Mouse (Mus musculus) forebrain, embryonic 11.5 days (tissue): ENCODE results near the gene Borcs6. TPM values are rescaled to one million over a fixed set of nuclear protein-coding genes. Genes with fewer than 3 reads are reported as not detected.

Experiments
- ATAC-seq: fragments of 200-750 bp; cut with Nextera tagmentation; replicated peaks from 2 replicates; pipeline ENCODE4 v1.8.0; 2017; ENCODE audit warnings: moderate TSS enrichment; ENCODE audit not compliant: low FRiP score
- DNase-seq: peaks from one replicate; pipeline ENCODE4 v3.0.0-alpha.2; 2017; ENCODE audit warnings: low spot score
- H3K27ac ChIP-seq: fragments of 300-500 bp; sonication (generic); 2 replicates; pipeline ENCODE4 v1.5.1; 2014; ENCODE audit warnings: low read depth, low read length
- H3K27me3 ChIP-seq: fragments of 300-500 bp; sonication (generic); 2 replicates; pipeline ENCODE4 v1.6.1; 2014; ENCODE audit warnings: mild to moderate bottlenecking, low read length, mixed read lengths; ENCODE audit not compliant: control insufficient read depth, insufficient read depth
- H3K36me3 ChIP-seq: fragments of 300-500 bp; sonication (generic); 2 replicates; pipeline ENCODE4 v1.6.1; 2014; ENCODE audit warnings: mild to moderate bottlenecking, low read length, moderate library complexity, mixed read lengths; ENCODE audit not compliant: control insufficient read depth, insufficient read depth
- H3K4me1 ChIP-seq: fragments of 300-500 bp; sonication (generic); replicated peaks from 2 replicates; pipeline ENCODE4 v1.6.1; 2014; ENCODE audit warnings: low read length, mixed read lengths; ENCODE audit not compliant: control insufficient read depth, insufficient read depth
- H3K4me2 ChIP-seq: fragments of 300-500 bp; sonication (generic); 2 replicates; pipeline ENCODE4 v1.6.1; 2014; ENCODE audit warnings: low read depth, mild to moderate bottlenecking, low read length, moderate library complexity, mixed read lengths; ENCODE audit not compliant: severe bottlenecking
- H3K4me3 ChIP-seq: fragments of 300-500 bp; sonication (generic); 2 replicates; pipeline ENCODE4 v1.5.1; 2014; ENCODE audit warnings: low read depth, low read length
- H3K9ac ChIP-seq: fragments of 300-500 bp; sonication (generic); 2 replicates; pipeline ENCODE4 v1.6.1; 2014; ENCODE audit warnings: low read length
- H3K9me3 ChIP-seq: fragments of 300-500 bp; sonication (generic); 2 replicates; pipeline ENCODE4 v1.6.1; 2016; ENCODE audit warnings: low read length, mixed read lengths; ENCODE audit not compliant: control insufficient read depth
- WGBS: fragments of 180-500 bp; shearing (Covaris S2); extraction: QIAGEN DNeasy Blood & Tissue Kit; methylation state at CpG from one replicate; pipeline ENCODE4 v1.1.7; 2014; 5-methylcytosine and 5-hydroxymethylcytosine counted together
- polyA plus RNA-seq: library from polyadenylated mRNA; unstranded; fragments of >200 nt; fragmentation: Nextera tagmentation; extraction: Ambion mirVana; gene quantifications from 2 replicates; pipeline ENCODE4 v1.2.1, GENCODE M21; 2014

Gene Borcs6
- polyA plus RNA-seq, 1 experiment from 2014 or later = 7.9 TPM

DNA sequence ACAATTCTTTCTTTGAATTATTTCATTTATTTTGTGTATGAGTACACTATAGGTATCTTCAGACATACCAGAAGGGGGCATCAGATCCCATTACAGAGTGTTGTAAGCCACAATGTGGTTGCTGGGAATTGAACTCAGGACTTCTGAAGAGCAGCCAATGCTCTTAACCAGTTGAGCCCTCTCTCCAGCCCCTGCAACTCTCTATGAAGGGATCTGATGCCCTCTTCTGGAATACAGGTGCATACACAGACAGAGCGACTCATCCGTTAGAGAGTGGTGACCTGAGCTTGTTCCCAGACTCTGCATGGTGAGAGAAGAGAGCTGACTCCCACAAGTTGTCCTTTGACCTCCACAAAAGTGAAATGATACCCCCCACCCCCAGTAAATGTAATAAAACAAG lies 30.7 kb upstream of the Borcs6 start:
- no peaks in the 10 kb centered on the region for H3K4me1 ChIP-seq
- no peaks in the 10 kb centered on the region for H3K27me3 ChIP-seq
- H3K9me3 ChIP-seq = no peaks in the 10 kb centered on the region
- H3K4me2 ChIP-seq = no peak overlapping the region
- DNase-seq (no peak), ATAC-seq (no peak)
- WGBS = 69% methylated on average over 2 of the region's 2 CpGs
- H3K9ac ChIP-seq = no peak overlapping the region
- no peak overlapping the region for H3K4me3 ChIP-seq
- peaks cover 28% of the 10 kb centered on the region for H3K36me3 ChIP-seq
- H3K27ac ChIP-seq = no peak overlapping the region

GRCm38 (mm10) chr11:69033552-69033951 lies 26.0 kb upstream of the Borcs6 start:
- H3K9ac ChIP-seq = no peak overlapping the region
- H3K36me3 ChIP-seq = peaks cover 20% of the 10 kb centered on the region; the same call in 1 of the 2 replicates
- no peak for DNase-seq
- H3K4me2 ChIP-seq = no peak overlapping the region
- no peaks in the 10 kb centered on the region for H3K27me3 ChIP-seq
- no peak overlapping the region for H3K27ac ChIP-seq
- no peak overlapping the region for H3K4me3 ChIP-seq
- H3K9me3 ChIP-seq = no peaks in the 10 kb centered on the region
- peaks cover 13% of the 10 kb centered on the region for H3K4me1 ChIP-seq
- ATAC-seq = no peak
- WGBS = 85% methylated on average over 9 of the region's 9 CpGs

GRCm38 (mm10) chr11:69034585-69034984 lies 24.9 kb upstream of the Borcs6 start:
- no peak overlapping the region for H3K27ac ChIP-seq
- H3K9ac ChIP-seq = no peak overlapping the region
- H3K4me3 ChIP-seq = no peak overlapping the region
- DNase-seq = no peak
- H3K36me3 ChIP-seq = peaks cover 18% of the 10 kb centered on the region; the same call in 1 of the 2 replicates
- H3K9me3 ChIP-seq = no peaks in the 10 kb centered on the region
- peaks cover 17% of the 10 kb centered on the region for H3K4me1 ChIP-seq
- no peaks in the 10 kb centered on the region for H3K27me3 ChIP-seq
- no peak for ATAC-seq
- WGBS = 98% methylated on average over 3 of the region's 3 CpGs
- H3K4me2 ChIP-seq = no peak overlapping the region

DNA sequence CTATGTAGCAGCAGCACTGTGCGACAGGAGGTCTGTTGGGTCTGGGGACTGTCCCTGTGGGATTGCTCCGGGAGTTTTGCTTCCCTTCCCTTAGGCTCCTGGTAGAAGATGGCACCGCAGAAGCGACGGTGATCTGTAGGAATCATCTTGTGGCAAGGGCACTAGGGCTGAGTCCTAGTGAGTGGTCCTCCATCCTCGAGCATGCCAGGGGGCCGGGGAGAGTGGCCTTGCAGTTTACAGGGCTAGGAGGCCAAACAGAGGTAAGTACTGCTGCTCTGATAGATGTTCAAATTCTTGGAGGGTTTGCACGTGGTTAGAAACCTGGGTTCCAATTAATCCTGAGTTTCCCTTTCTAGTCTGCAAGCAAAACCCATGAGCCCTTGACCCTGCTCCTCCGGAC lies 24.1 kb upstream of the Borcs6 start:
- Histone ChIP-seq H3K27ac (peak overlapping the region; percentile 57), H3K27me3 (no peaks in the 10 kb centered on the region), H3K4me2 (peak overlapping the region; percentile 24; the same call in 1 of the 2 replicates), H3K9ac (peak overlapping the region; percentile 46), H3K9me3 (no peaks in the 10 kb centered on the region), H3K4me1 (peaks cover 17% of the 10 kb centered on the region), H3K36me3 (peaks cover 17% of the 10 kb centered on the region; the same call in 1 of the 2 replicates), H3K4me3 (no peak overlapping the region)
- 78% methylated on average over 9 of the region's 9 CpGs for WGBS
- DNase-seq (no peak), ATAC-seq (no peak)

- WGBS = 5% methylated on average over 8 of the region's 8 CpGs
- peak; percentile 91 for DNase-seq
- H3K27me3 ChIP-seq = no peaks in the 10 kb centered on the region
- H3K36me3 ChIP-seq = peaks cover 14% of the 10 kb centered on the region; the same call in 1 of the 2 replicates
- peak overlapping the region; percentile 57 for H3K27ac ChIP-seq
- H3K9ac ChIP-seq = peak overlapping the region; percentile 46
- peak overlapping the region; percentile 56; the same call in 1 of the 2 replicates for H3K4me2 ChIP-seq
- H3K4me3 ChIP-seq = peak overlapping the region; percentile 57; the same call in 1 of the 2 replicates
- peaks cover 17% of the 10 kb centered on the region for H3K4me1 ChIP-seq
- ATAC-seq = 0 out of 2 replicates have a peak, but pooled peaks have one; percentile 1
- H3K9me3 ChIP-seq = no peaks in the 10 kb centered on the region
Measured at GRCm38 (mm10) chr11:69035849-69036248, 23.7 kb upstream of the Borcs6 start.

DNA sequence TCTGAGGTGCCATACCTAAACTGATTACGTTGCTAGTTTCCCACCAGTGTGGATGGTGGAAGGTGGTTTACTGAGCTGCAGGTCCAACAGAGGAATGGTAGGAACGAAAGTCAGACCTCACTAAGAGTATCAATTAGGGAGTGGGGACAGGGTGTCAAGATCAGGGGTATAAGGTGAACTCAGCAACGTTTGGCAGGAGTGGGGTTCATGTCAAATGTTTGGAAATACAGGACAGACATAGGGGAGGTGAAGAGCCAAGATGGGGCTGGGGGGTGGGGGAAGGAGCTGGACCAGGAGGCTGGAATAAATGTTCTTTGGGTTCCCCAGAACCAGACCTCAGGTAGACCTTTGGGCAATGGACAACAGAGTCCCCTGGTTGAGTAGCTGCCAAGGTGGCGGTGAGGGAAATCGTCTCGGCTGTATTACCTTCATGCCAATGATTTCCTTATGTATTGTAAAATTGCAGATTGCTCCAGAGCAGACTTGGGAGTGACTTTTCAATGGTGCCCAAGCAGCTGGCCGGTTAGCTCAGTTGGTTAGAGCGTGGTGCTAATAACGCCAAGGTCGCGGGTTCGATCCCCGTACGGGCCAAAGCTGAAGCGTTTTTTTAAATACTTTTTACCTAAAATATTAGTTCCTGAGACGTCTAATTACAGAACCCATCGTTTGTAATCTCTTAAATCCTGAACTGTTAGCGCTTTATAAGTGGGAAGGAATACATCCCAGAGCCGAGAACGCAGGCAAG lies 22.9 kb upstream of the Borcs6 start:
- 8% methylated on average over 20 of the region's 20 CpGs for WGBS
- Histone ChIP-seq H3K9ac (peak overlapping the region; percentile 68), H3K4me3 (peak overlapping the region; percentile 57), H3K27ac (peak overlapping the region; percentile 68; the same call in 1 of the 2 replicates), H3K9me3 (no peaks in the 10 kb centered on the region), H3K4me1 (peaks cover 17% of the 10 kb centered on the region), H3K27me3 (no peaks in the 10 kb centered on the region), H3K4me2 (peak overlapping the region; percentile 56), H3K36me3 (peaks cover 11% of the 10 kb centered on the region; the same call in 1 of the 2 replicates)
- DNase-seq = peak; percentile 93
- no peak for ATAC-seq

GRCm38 (mm10) chr11:69037231-69038061 lies 22.1 kb upstream of the Borcs6 start:
- under 1% methylated on average over 34 of the region's 34 CpGs for WGBS
- Histone ChIP-seq H3K36me3 (peaks cover 11% of the 10 kb centered on the region; the same call in 1 of the 2 replicates), H3K27me3 (no peaks in the 10 kb centered on the region), H3K4me2 (peak overlapping the region; percentile 56), H3K9me3 (no peaks in the 10 kb centered on the region), H3K4me3 (peak overlapping the region; percentile 57), H3K4me1 (peaks cover 17% of the 10 kb centered on the region), H3K27ac (peak overlapping the region; percentile 68; the same call in 1 of the 2 replicates), H3K9ac (peak overlapping the region; percentile 68)
- DNase-seq = peak; percentile 91
- peak; percentile 31; the same call in 1 of the 2 replicates for ATAC-seq

- Histone ChIP-seq H3K4me2 (no peak overlapping the region), H3K4me1 (peaks cover 17% of the 10 kb centered on the region), H3K36me3 (peaks cover 11% of the 10 kb centered on the region; the same call in 1 of the 2 replicates), H3K4me3 (no peak overlapping the region), H3K9ac (no peak overlapping the region), H3K27me3 (no peaks in the 10 kb centered on the region), H3K9me3 (no peaks in the 10 kb centered on the region), H3K27ac (no peak overlapping the region)
- DNase-seq = no peak
- ATAC-seq = no peak
- 74% methylated on average over 5 of the region's 5 CpGs for WGBS
Measured at GRCm38 (mm10) chr11:69038173-69038572, 21.3 kb upstream of the Borcs6 start.
